Mouse (Mus musculus) CD4-positive, CD25-positive, alpha-beta regulatory T cell, adult 4 months (primary cell): ENCODE results near the gene Mrpl4. TPM values are rescaled to one million over a fixed set of nuclear protein-coding genes. Genes with fewer than 3 reads are reported as not detected.
"Not testable (repeated sequence)": the region's sequence is repeated elsewhere in the genome, so short reads cannot be mapped to it uniquely, and the experiment has no call there.

Source experiments
- ATAC-seq: one replicate; pipeline ENCODE4 v1.8.0; 2017
- polyA plus RNA-seq, 2 experiments: library from polyadenylated mRNA; unstranded; fragments of 100-300 nt; shearing (Covaris generic); gene quantifications; one replicate each; pipeline ENCODE4 v1.2.1; 2017

The Mrpl4 gene
- polyA plus RNA-seq, 2 experiments from 2014 or later, result 94.9 to 122 TPM

- ATAC-seq, result no peak
These were observed 41.0 kb downstream of the Mrpl4 start for GRCm38 (mm10) chr9:21043563-21043962.

- not testable (repeated sequence) for ATAC-seq
These were observed 42.2 kb downstream of the Mrpl4 start for GRCm38 (mm10) chr9:21044785-21045184.

GRCm38 (mm10) chr9:21045235-21045634 lies 42.7 kb downstream of the Mrpl4 start:
- no peak for ATAC-seq

- ATAC-seq, result no peak
These were observed 49.0 kb downstream of the Mrpl4 start for GRCm38 (mm10) chr9:21051578-21051977.

Other genes with a start within 250 kb of the Mrpl4 start
- gene Col5a3, start 187.7 kb upstream of the Mrpl4 start, polyA plus RNA-seq, result not detected
- not detected for gene Rdh8, start 184.2 kb upstream of the Mrpl4 start, polyA plus RNA-seq
- 10 to 100 TPM; 13.8 to 24.3 TPM for gene A230050P20Rik, start 134.1 kb upstream of the Mrpl4 start, polyA plus RNA-seq
- 1 to 10 TPM in 1 of 2 experiments, under 1 TPM in 1; 0.43 to 1.1 TPM for gene Angptl6, start 123.0 kb upstream of the Mrpl4 start, polyA plus RNA-seq
- 10 to 100 TPM; 24.1 to 36.4 TPM for gene Ppan, start 114.6 kb upstream of the Mrpl4 start, polyA plus RNA-seq
- gene Eif3g, start 104.1 kb upstream of the Mrpl4 start, polyA plus RNA-seq, result 100 to 1,000 TPM; 200 to 213 TPM
- gene Dnmt1, start 42.9 kb upstream of the Mrpl4 start, polyA plus RNA-seq, result 10 to 100 TPM; 43.0 to 75.2 TPM
- 1 to 10 TPM; 3.2 to 5.6 TPM for gene S1pr2, start 26.0 kb upstream of the Mrpl4 start, polyA plus RNA-seq
- gene Icam1, start 13.2 kb downstream of the Mrpl4 start, polyA plus RNA-seq, result 100 to 1,000 TPM in 1 of 2 experiments, 10 to 100 TPM in 1; 66.8 to 106 TPM
- 1 to 10 TPM; 2.7 to 3.5 TPM for gene Icam4, start 26.6 kb downstream of the Mrpl4 start, polyA plus RNA-seq
- gene Icam5, start 29.3 kb downstream of the Mrpl4 start, polyA plus RNA-seq, result under 1 TPM in 1 of 2 experiments, not detected in 1; 0.20 TPM
- 1 to 10 TPM in 1 of 2 experiments, not detected in 1; 1.4 TPM for gene Zglp1, start 64.4 kb downstream of the Mrpl4 start, polyA plus RNA-seq
- under 1 TPM in 1 of 2 experiments, not detected in 1; 0.75 TPM for gene Gm49373, start 70.4 kb downstream of the Mrpl4 start, polyA plus RNA-seq
- 10 to 100 TPM; 13.9 to 16.5 TPM for gene Fdx1l, start 70.9 kb downstream of the Mrpl4 start, polyA plus RNA-seq
- 1 to 10 TPM in 1 of 2 experiments, under 1 TPM in 1; 0.20 to 2.9 TPM for gene Gm38431, start 89.3 kb downstream of the Mrpl4 start, polyA plus RNA-seq
- gene Raver1, start 89.3 kb downstream of the Mrpl4 start, polyA plus RNA-seq, result 10 to 100 TPM; 18.5 to 21.1 TPM
- 10 to 100 TPM; 35.2 to 77.5 TPM for gene Tyk2, start 128.5 kb downstream of the Mrpl4 start, polyA plus RNA-seq
- gene Cdc37, start 147.2 kb downstream of the Mrpl4 start, polyA plus RNA-seq, result 100 to 1,000 TPM; 100 to 115 TPM
- 1 to 10 TPM in 1 of 2 experiments, under 1 TPM in 1; 0.67 to 1.3 TPM for gene Pde4a, start 163.0 kb downstream of the Mrpl4 start, polyA plus RNA-seq
- gene Keap1, start 236.6 kb downstream of the Mrpl4 start, polyA plus RNA-seq, result 10 to 100 TPM; 20.1 to 43.4 TPM
- under 1 TPM in 1 of 2 experiments, not detected in 1; 0.12 TPM for gene S1pr5, start 245.7 kb downstream of the Mrpl4 start, polyA plus RNA-seq